Mouse (Mus musculus): ENCODE measurements at regions not wholly inside any gene's neighbourhood (a gene's known extent, or its start where the extent isn't known, plus 50 kb on each side); places are given as distances from the start of the nearest gene placed in this dataset.

- CTCF ChIA-PET = interaction anchor here (0.5 to 0.7 kb wide), 2 partner anchors 147 to 1385 kb away, joined by 3 to 4 read pairs; no protein-coding TSS in a partner anchor
These were observed 54.9 kb upstream of the Itga6 start for GRCm38 (mm10) chr2:71690277-71691161.

- CTCF ChIA-PET = no interaction called here
These were observed 50.6 kb upstream of the Itga6 start for GRCm38 (mm10) chr2:71694758-71695310.
